Mouse (Mus musculus): ENCODE results near the gene Mrto4.

DNA sequence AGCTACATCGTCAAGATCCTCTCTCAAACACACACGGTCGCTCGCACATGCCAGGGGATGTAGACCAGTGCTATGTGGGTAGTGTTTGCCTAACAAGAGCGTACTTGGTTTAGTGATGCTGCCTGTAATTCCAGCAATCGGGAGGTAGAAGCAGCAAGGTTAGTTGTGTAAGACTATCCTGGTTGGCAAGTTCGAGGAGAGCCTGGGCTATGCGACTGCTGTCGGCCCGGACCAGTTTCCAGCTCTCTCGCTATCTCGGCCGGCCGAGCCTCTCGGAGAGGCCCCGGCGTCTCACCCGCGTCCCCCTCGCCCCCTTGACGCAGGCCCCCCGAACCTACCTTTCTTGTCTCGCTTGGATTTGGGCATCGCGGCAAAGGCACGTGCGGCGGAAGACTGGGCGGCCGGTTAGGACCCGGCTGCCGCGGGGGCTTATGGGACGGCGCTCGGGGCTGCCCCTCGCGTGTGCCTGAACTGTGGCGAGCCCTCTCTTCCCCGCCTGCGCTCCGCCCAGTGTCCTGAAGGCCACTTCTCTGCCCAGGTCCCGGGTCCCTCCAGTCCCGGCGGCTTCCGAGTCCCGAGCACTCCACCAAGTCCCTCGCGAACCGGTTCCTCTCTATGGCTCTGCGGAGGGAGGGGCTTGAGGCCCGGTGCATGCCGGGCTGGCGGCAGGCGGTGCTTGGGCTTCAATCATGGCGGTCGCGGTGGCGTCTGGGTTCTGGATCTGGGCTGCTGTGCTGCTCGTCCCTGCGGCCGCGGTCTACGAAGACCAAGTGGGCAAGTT is at the start of gene Mrto4, which contains the start of the genes Emc1 and Ubr4:
- TF ChIP-seq CTCF (IDR thresholded peaks at IDR 0.05; ENCODE audit: low read depth, low read length) (no peak), POLR2A (IDR thresholded peaks at IDR 0.05; ENCODE audit: borderline replicate concordance, low read depth, low read length) (no peak)
